Mouse (Mus musculus): ENCODE measurements around the gene Hist1h3i. TPM values are rescaled to one million over a fixed set of nuclear protein-coding genes. Genes with fewer than 3 reads are reported as not detected.
"Not testable (repeated sequence)": the region's sequence is repeated elsewhere in the genome, so short reads cannot be mapped to it uniquely, and the experiment has no call there.

The Hist1h3i gene
- polyA plus RNA-seq, 1 experiment: 57.4 TPM

- H3K4me3 ChIP-seq (ENCODE audit: low read depth, low read length): no peak overlapping the region
- WGBS: 43% methylated on average over 3 of the region's 3 CpGs
- no peaks in the 10 kb centered on the region for H3K27me3 ChIP-seq (ENCODE audit: control insufficient read depth, insufficient read depth, low read length)
- TF ChIP-seq POLR2A (IDR thresholded peaks at IDR 0.05; ENCODE audit: low read depth, low read length): no peak
- TF ChIP-seq CTCF (IDR thresholded peaks at IDR 0.05; ENCODE audit: extremely low read depth, insufficient read length, insufficient replicate concordance, low read depth, low read length): no peak
- peaks cover 2% of the 10 kb centered on the region; the same call in 1 of the 2 replicates for H3K4me1 ChIP-seq (ENCODE audit: control insufficient read depth, insufficient read depth, insufficient read length, low read length)
- H3K27ac ChIP-seq (ENCODE audit: insufficient read depth, low read depth, low read length): no peak overlapping the region
- no peaks in the 10 kb centered on the region for H3K36me3 ChIP-seq (ENCODE audit: control insufficient read depth, insufficient read depth, low read length)
Observed at GRCm38 (mm10) chr13:21752356-21752755, 30.8 kb downstream of the Hist1h3i start.

GRCm38 (mm10) chr13:21751827-21752226 is 31.3 kb downstream of the Hist1h3i start:
- Histone ChIP-seq H3K27me3 (ENCODE audit: control insufficient read depth, insufficient read depth, low read length) (no peaks in the 10 kb centered on the region), H3K27ac (ENCODE audit: insufficient read depth, low read depth, low read length) (no peak overlapping the region), H3K4me1 (ENCODE audit: control insufficient read depth, insufficient read depth, insufficient read length, low read length) (peaks cover 3% of the 10 kb centered on the region; the same call in 1 of the 2 replicates), H3K36me3 (ENCODE audit: control insufficient read depth, insufficient read depth, low read length) (no peaks in the 10 kb centered on the region), H3K4me3 (ENCODE audit: low read depth, low read length) (no peak overlapping the region)
- WGBS: 74% methylated on average over 3 of the region's 3 CpGs
- TF ChIP-seq POLR2A (IDR thresholded peaks at IDR 0.05; ENCODE audit: low read depth, low read length): no peak
- TF ChIP-seq CTCF (IDR thresholded peaks at IDR 0.05; ENCODE audit: extremely low read depth, insufficient read length, insufficient replicate concordance, low read depth, low read length): no peak

- Histone ChIP-seq H3K27ac (ENCODE audit: insufficient read depth, low read depth, low read length) (no peak overlapping the region), H3K4me1 (ENCODE audit: control insufficient read depth, insufficient read depth, insufficient read length, low read length) (peaks cover 3% of the 10 kb centered on the region; the same call in 1 of the 2 replicates), H3K36me3 (ENCODE audit: control insufficient read depth, insufficient read depth, low read length) (no peaks in the 10 kb centered on the region; the same call in 1 of the 2 replicates), H3K27me3 (ENCODE audit: control insufficient read depth, insufficient read depth, low read length) (no peaks in the 10 kb centered on the region), H3K4me3 (ENCODE audit: low read depth, low read length) (no peak overlapping the region)
- TF ChIP-seq CTCF (IDR thresholded peaks at IDR 0.05; ENCODE audit: extremely low read depth, insufficient read length, insufficient replicate concordance, low read depth, low read length): no peak
- TF ChIP-seq POLR2A (IDR thresholded peaks at IDR 0.05; ENCODE audit: low read depth, low read length): no peak
Observed at GRCm38 (mm10) chr13:21751417-21751816, 31.8 kb downstream of the Hist1h3i start.

GRCm38 (mm10) chr13:21750159-21751017 is 32.8 kb downstream of the Hist1h3i start, which contains the start of gene Hist1h4k:
TSS of gene Hist1h4k (minus strand) at chr13:21750505.
- not testable (repeated sequence) for H3K36me3 ChIP-seq (ENCODE audit: control insufficient read depth, insufficient read depth, low read length)

GRCm38 (mm10) chr13:21749387-21750158 is 33.6 kb downstream of the Hist1h3i start:
- WGBS: 2% methylated on average over 5 of the region's 5 CpGs

More at GRCm38 (mm10) chr13:21750159-21751017, 32.8 kb downstream of the Hist1h3i start, which contains the start of gene Hist1h4k:
- TF ChIP-seq POLR2A (IDR thresholded peaks at IDR 0.05; ENCODE audit: low read depth, low read length): peak; percentile 89
- Histone ChIP-seq H3K4me3 (ENCODE audit: low read depth, low read length) (peak within 1 kb of the TSS; percentile 66), H3K27ac (ENCODE audit: insufficient read depth, low read depth, low read length) (peak within 1 kb of the TSS; percentile 71)
- H3K27me3 ChIP-seq (ENCODE audit: control insufficient read depth, insufficient read depth, low read length); H3K4me1 ChIP-seq (ENCODE audit: control insufficient read depth, insufficient read depth, insufficient read length, low read length): not testable (repeated sequence)
- under 1% methylated on average over 54 of the region's 56 CpGs for WGBS

GRCm38 (mm10) chr13:21745006-21745405 is 38.2 kb downstream of the Hist1h3i start:
- H3K27me3 ChIP-seq (ENCODE audit: control insufficient read depth, insufficient read depth, low read length): no peaks in the 10 kb centered on the region
- H3K4me3 ChIP-seq (ENCODE audit: low read depth, low read length): no peak overlapping the region
- TF ChIP-seq CTCF (IDR thresholded peaks at IDR 0.05; ENCODE audit: extremely low read depth, insufficient read length, insufficient replicate concordance, low read depth, low read length) (no peak), POLR2A (IDR thresholded peaks at IDR 0.05; ENCODE audit: low read depth, low read length) (no peak)
- WGBS: 29% methylated on average over 1 of the region's 1 CpGs
- H3K4me1 ChIP-seq (ENCODE audit: control insufficient read depth, insufficient read depth, insufficient read length, low read length): peaks cover 3% of the 10 kb centered on the region; the same call in 1 of the 2 replicates
- no peaks in the 10 kb centered on the region; the same call in 1 of the 2 replicates for H3K36me3 ChIP-seq (ENCODE audit: control insufficient read depth, insufficient read depth, low read length)
- H3K27ac ChIP-seq (ENCODE audit: insufficient read depth, low read depth, low read length): no peak overlapping the region

More at GRCm38 (mm10) chr13:21749387-21750158, 33.6 kb downstream of the Hist1h3i start:
- peak overlapping the region; percentile 71 for H3K27ac ChIP-seq (ENCODE audit: insufficient read depth, low read depth, low read length)
- no peaks in the 10 kb centered on the region; the same call in 1 of the 2 replicates for H3K36me3 ChIP-seq (ENCODE audit: control insufficient read depth, insufficient read depth, low read length)
- no peak for TF ChIP-seq CTCF (IDR thresholded peaks at IDR 0.05; ENCODE audit: extremely low read depth, insufficient read length, insufficient replicate concordance, low read depth, low read length)
- no peak for TF ChIP-seq POLR2A (IDR thresholded peaks at IDR 0.05; ENCODE audit: low read depth, low read length)
- peak overlapping the region; percentile 66 for H3K4me3 ChIP-seq (ENCODE audit: low read depth, low read length)
- H3K27me3 ChIP-seq (ENCODE audit: control insufficient read depth, insufficient read depth, low read length): no peaks in the 10 kb centered on the region
- peaks cover 3% of the 10 kb centered on the region; the same call in 1 of the 2 replicates for H3K4me1 ChIP-seq (ENCODE audit: control insufficient read depth, insufficient read depth, insufficient read length, low read length)

Measured in small intestine, adult 2 months (tissue).